Mouse (Mus musculus) spleen, adult 2 months (tissue): Measurements from ENCODE around the gene Map2k6. TPM values are rescaled to one million over a fixed set of nuclear protein-coding genes. Genes with fewer than 3 reads are reported as not detected.

Source experiments
- DNase-seq, 2 experiments: peaks; one replicate each; pipeline versions ENCODE4 v3.0.0 to v3.0.0-alpha.2; 2012 to 2021; ENCODE audit warnings: low spot score in 2 of 2, low read depth in 1 of 2
- H3K27ac ChIP-seq: fragments of 200-500 bp; 2 replicates; pipeline ENCODE4 v1.5.1; 2012; ENCODE audit warnings: low read length, inconsistent platforms; ENCODE audit not compliant: insufficient read depth
- H3K27me3 ChIP-seq: fragments of 200-500 bp; 2 replicates; pipeline ENCODE4 v1.6.1; 2012; ENCODE audit warnings: mild to moderate bottlenecking, moderate library complexity, low read length, inconsistent platforms; ENCODE audit not compliant: control insufficient read depth, insufficient read depth
- H3K36me3 ChIP-seq: fragments of 200-500 bp; 2 replicates; pipeline ENCODE4 v1.6.1; 2012; ENCODE audit warnings: mild to moderate bottlenecking, low read length, inconsistent platforms; ENCODE audit not compliant: control insufficient read depth, insufficient read depth
- H3K4me1 ChIP-seq: fragments of 200-500 bp; 2 replicates; pipeline ENCODE4 v1.6.1; 2011; ENCODE audit warnings: inconsistent platforms; ENCODE audit not compliant: control insufficient read depth, insufficient read depth, insufficient read length
- H3K4me3 ChIP-seq: fragments of 200-500 bp; 2 replicates; pipeline ENCODE4 v1.5.1; 2011; ENCODE audit warnings: mild to moderate bottlenecking, inconsistent platforms; ENCODE audit not compliant: insufficient read depth, insufficient read length; ENCODE audit errors: extremely low read depth
- CTCF ChIP-seq: fragments of 200-500 bp; IDR thresholded peaks from 2 replicates; pipeline ENCODE4 v1.5.1; 2011; ENCODE audit warnings: mild to moderate bottlenecking, inconsistent platforms; ENCODE audit not compliant: insufficient read depth, insufficient read length, insufficient replicate concordance; ENCODE audit errors: extremely low read depth
- POLR2A ChIP-seq: fragments of 200-500 bp; IDR thresholded peaks from 2 replicates; pipeline ENCODE4 v1.6.1; 2011; ENCODE audit warnings: low read depth, low read length, inconsistent platforms
- WGBS: fragments of 180-500 bp; shearing (Covaris S2); methylation state at CpG from one replicate; pipeline ENCODE4 v1.1.7; 2018; 5-methylcytosine and 5-hydroxymethylcytosine counted together
- polyA plus RNA-seq: library from polyadenylated mRNA; depleted of rRNA; stranded (reverse); fragments of >200 nt; gene quantifications from 2 replicates; pipeline ENCODE4 v1.2.3, GENCODE M21; 2012

Map2k6 gene
- polyA plus RNA-seq, 1 experiment: 2.1 TPM

DNA sequence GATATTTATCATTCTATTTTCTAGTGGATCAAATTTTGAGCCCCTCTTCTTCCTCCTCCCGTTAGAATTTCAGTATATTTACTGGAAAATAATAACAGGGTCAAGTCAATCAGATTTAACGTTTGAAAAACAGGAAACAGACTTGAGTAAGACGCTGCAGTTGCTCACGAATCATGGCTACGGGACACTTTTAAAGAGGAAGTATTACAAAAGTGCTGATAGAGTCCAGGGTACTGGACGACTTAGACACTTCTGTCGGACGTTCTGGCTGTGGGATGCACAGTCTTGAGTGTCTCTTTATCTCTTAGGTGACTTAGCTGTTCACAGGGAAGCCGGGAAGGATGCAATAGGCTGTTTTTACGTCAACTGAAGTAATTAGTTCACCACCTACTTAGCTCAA is 139.3 kb downstream of the Map2k6 start:
- no peak for DNase-seq
- H3K27me3 ChIP-seq: no peaks in the 10 kb centered on the region
- H3K4me3 ChIP-seq: no peak overlapping the region
- no peaks in the 10 kb centered on the region for H3K36me3 ChIP-seq
- 12% methylated on average over 10 of the region's 10 CpGs for WGBS
- TF ChIP-seq CTCF (no peak), POLR2A (no peak)
- no peak overlapping the region for H3K27ac ChIP-seq
- no peaks in the 10 kb centered on the region; the same call in 1 of the 2 replicates for H3K4me1 ChIP-seq

DNA sequence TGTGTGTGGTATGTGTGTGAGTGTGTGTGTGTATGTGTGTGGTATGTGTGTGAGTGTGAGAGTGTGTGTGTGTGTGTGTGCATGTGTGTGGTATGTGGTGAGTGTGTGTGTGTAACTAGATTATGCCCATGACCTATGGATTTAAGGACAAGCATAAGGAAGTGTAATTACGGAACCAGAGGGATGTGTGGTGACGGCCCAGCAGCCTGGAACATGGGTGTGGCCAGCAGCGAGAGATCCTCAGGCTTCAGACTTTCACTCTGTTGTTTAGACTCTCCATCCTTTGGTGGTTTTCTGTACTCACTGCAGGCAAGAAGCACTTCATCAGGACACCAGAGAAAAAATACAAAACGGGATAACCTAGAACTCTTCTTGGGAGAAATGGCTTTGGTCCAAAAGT is 143.0 kb downstream of the Map2k6 start:
- H3K4me3 ChIP-seq: no peak overlapping the region
- TF ChIP-seq POLR2A (no peak), CTCF (no peak)
- WGBS: 89% methylated on average over 4 of the region's 4 CpGs

GRCm38 (mm10) chr11:110544419-110545210 is 145.7 kb downstream of the Map2k6 start:
- WGBS: 86% methylated on average over 11 of the region's 11 CpGs
- Histone ChIP-seq H3K4me3 (no peak overlapping the region), H3K27ac (no peak overlapping the region), H3K4me1 (no peaks in the 10 kb centered on the region), H3K27me3 (no peaks in the 10 kb centered on the region), H3K36me3 (no peaks in the 10 kb centered on the region)
- DNase-seq: no peak
- no peak for TF ChIP-seq CTCF
- no peak for TF ChIP-seq POLR2A

More for the DNA sequence above, 143.0 kb downstream of the Map2k6 start:
- DNase-seq: no peak
- H3K27me3 ChIP-seq: no peaks in the 10 kb centered on the region
- H3K4me1 ChIP-seq: no peaks in the 10 kb centered on the region; the same call in 1 of the 2 replicates
- no peak overlapping the region for H3K27ac ChIP-seq
- H3K36me3 ChIP-seq: no peaks in the 10 kb centered on the region

DNA sequence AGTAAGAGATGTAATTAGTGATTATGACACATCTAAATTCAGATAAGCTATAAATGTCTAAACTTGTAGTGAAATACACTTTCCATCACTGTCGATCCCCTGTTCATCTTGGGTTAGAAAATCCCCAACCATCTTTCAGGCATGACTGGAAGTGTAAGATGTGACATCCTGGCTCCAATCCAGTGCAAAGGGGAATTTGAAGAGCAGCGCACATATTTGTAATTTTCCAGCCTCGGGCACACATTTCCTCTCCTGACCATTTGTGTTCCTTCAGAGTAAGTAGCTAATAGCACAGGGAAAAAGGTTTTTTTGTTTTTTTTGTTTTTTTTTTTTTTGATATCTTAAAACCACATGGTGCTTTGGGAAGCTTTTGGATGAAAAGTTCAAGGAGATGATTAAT is 146.5 kb downstream of the Map2k6 start:
- Histone ChIP-seq H3K4me1 (no peaks in the 10 kb centered on the region), H3K36me3 (no peaks in the 10 kb centered on the region), H3K27me3 (no peaks in the 10 kb centered on the region), H3K27ac (no peak overlapping the region), H3K4me3 (no peak overlapping the region)
- WGBS: 71% methylated on average over 3 of the region's 3 CpGs
- TF ChIP-seq POLR2A: no peak
- TF ChIP-seq CTCF: no peak
- no peak for DNase-seq

DNA sequence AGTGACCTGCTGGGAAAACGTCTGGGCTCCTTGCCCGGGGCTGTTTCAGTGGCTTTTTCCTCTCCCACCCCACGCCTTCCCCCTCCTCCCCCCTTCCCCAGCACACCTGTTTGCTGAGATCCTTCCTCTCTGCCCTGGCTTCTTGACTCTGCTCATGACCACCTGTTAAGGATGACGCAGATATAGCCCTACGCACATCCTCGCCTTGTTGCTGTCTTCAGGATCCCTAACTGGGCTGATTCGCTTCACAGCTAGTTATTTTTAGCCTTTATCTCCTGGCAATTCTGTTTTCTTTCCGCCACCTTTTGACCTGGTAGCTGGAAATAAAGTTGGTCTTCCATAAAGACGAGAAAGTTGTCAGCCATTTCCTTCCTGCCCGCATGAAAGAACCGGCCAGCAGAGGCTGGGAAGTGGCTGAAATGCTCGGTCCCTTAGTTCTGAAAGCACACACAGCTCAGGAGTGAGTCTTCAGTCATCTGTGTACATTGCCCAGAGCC is 152.6 kb downstream of the Map2k6 start:
- TF ChIP-seq POLR2A (no peak), CTCF (no peak)
- 48% methylated on average over 12 of the region's 12 CpGs for WGBS
- DNase-seq: no peak
- no peaks in the 10 kb centered on the region for H3K36me3 ChIP-seq
- H3K4me3 ChIP-seq: no peak overlapping the region
- H3K4me1 ChIP-seq: no peaks in the 10 kb centered on the region
- no peaks in the 10 kb centered on the region for H3K27me3 ChIP-seq
- H3K27ac ChIP-seq: no peak overlapping the region

- 63% methylated on average over 12 of the region's 12 CpGs for WGBS
- Histone ChIP-seq H3K36me3 (no peaks in the 10 kb centered on the region), H3K4me3 (no peak overlapping the region), H3K27me3 (no peaks in the 10 kb centered on the region), H3K27ac (no peak overlapping the region), H3K4me1 (no peaks in the 10 kb centered on the region)
- TF ChIP-seq POLR2A (no peak), CTCF (no peak)
- DNase-seq: no peak
These were observed 163.6 kb downstream of the Map2k6 start for GRCm38 (mm10) chr11:110562320-110563081.
